Mouse (Mus musculus): ENCODE data around the gene Mxi1. TPM values are rescaled to one million over a fixed set of nuclear protein-coding genes. Genes with fewer than 3 reads are reported as not detected.

Gene Mxi1
- total RNA-seq, 1 experiment = 20.1 TPM

DNA sequence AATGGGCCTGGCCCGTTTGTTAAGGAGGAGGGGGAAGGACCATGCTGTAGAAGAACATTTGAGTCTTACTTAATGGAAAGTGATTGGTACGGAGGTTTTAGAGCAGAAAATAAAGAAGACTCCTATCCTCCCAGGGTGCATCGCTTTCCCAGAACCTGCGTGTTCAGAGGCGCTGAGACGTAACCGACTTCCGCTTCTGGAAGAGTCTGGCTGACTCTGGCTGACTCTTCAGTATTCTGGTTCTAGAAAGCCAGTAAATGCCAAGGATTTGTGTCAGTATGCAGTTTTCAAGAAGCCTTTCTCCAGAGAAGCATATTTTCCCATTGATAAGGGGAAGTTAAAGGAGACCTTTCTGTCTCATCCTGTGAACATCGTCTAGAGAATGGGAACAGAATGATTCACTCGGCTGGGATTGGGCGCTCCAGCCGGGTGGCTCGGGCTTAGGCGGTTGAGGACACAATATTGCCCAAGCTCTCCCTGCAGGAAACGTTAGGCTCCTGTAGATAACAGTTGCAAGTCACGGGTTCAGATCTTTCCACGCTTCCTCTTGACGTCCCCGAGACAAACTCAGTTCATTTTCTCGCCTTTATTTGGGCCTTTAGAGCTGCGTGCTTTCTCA is 21.7 kb downstream of the Mxi1 start:
- H3K9ac ChIP-seq (ENCODE audit: insufficient read depth, low read depth, low read length, poor library complexity, severe bottlenecking) = no peak overlapping the region
- H3K9me3 ChIP-seq (ENCODE audit: control insufficient read depth, insufficient read depth, low read depth, low read length) = no peaks in the 10 kb centered on the region
- no peak for DNase-seq (ENCODE audit: low read depth, low spot score)
- peaks cover 10% of the 10 kb centered on the region; the same call in 1 of the 2 replicates for H3K36me3 ChIP-seq (ENCODE audit: control insufficient read depth, insufficient read depth, low read length, poor library complexity, severe bottlenecking)
- in situ Hi-C loops (cut with MboI; ENCODE audit: low sequenced_read_pairs in 2 of 2, unreplicated experiment in 2 of 2) = no loop called here
- no peak overlapping the region for H3K27ac ChIP-seq (ENCODE audit: insufficient read depth, low read depth, low read length, poor library complexity, severe bottlenecking)
- no peak for TF ChIP-seq HCFC1 (IDR thresholded peaks at IDR 0.05; ENCODE audit: borderline replicate concordance, insufficient read depth, low read length)
- TF ChIP-seq MAFK (IDR thresholded peaks at IDR 0.05; ENCODE audit: insufficient read depth, low read depth, low read length) = no peak
- TF ChIP-seq CHD2 (IDR thresholded peaks at IDR 0.05; ENCODE audit: low read depth, low read length) = no peak
- no peak for TF ChIP-seq ZC3H11A (IDR thresholded peaks at IDR 0.05; ENCODE audit: borderline replicate concordance, low read depth, low read length)
- TF ChIP-seq ZNF384 (IDR thresholded peaks at IDR 0.05; ENCODE audit: low read depth, low read length) = no peak
- H3K4me1 ChIP-seq (ENCODE audit: control insufficient read depth in 2 of 2, insufficient read depth in 2 of 2, low read length in 2 of 2, poor library complexity in 1 of 2) = peaks cover 3 to 4% of the 10 kb centered on the region in 2 experiments; a peak in 3 of 4 replicates
- no peak overlapping the region for H3K4me3 ChIP-seq (ENCODE audit: insufficient read depth in 1 of 2, low read depth in 1 of 2, low read length in 2 of 2, poor library complexity in 1 of 2, severe bottlenecking in 1 of 2)

GRCm38 (mm10) chr19:53333730-53334129 is 23.4 kb downstream of the Mxi1 start:
- H3K9ac ChIP-seq (ENCODE audit: insufficient read depth, low read depth, low read length, poor library complexity, severe bottlenecking) = no peak overlapping the region
- peaks cover 2 to 3% of the 10 kb centered on the region in 2 experiments; a peak in 3 of 4 replicates for H3K4me1 ChIP-seq (ENCODE audit: control insufficient read depth in 2 of 2, insufficient read depth in 2 of 2, low read length in 2 of 2, poor library complexity in 1 of 2)
- TF ChIP-seq CHD2 (IDR thresholded peaks at IDR 0.05; ENCODE audit: low read depth, low read length) = no peak
- no peak for TF ChIP-seq MAFK (IDR thresholded peaks at IDR 0.05; ENCODE audit: insufficient read depth, low read depth, low read length)
- no peak for TF ChIP-seq ZC3H11A (IDR thresholded peaks at IDR 0.05; ENCODE audit: borderline replicate concordance, low read depth, low read length)
- no peak for TF ChIP-seq ZNF384 (IDR thresholded peaks at IDR 0.05; ENCODE audit: low read depth, low read length)
- no peak for TF ChIP-seq HCFC1 (IDR thresholded peaks at IDR 0.05; ENCODE audit: borderline replicate concordance, insufficient read depth, low read length)
- no peak overlapping the region for H3K4me3 ChIP-seq (ENCODE audit: insufficient read depth in 1 of 2, low read depth in 1 of 2, low read length in 2 of 2, poor library complexity in 1 of 2, severe bottlenecking in 1 of 2)
- in situ Hi-C loops (cut with MboI; ENCODE audit: low sequenced_read_pairs in 2 of 2, unreplicated experiment in 2 of 2) = no loop called here
- no peak for DNase-seq (ENCODE audit: low read depth, low spot score)
- H3K36me3 ChIP-seq (ENCODE audit: control insufficient read depth, insufficient read depth, low read length, poor library complexity, severe bottlenecking) = peaks cover 10% of the 10 kb centered on the region; the same call in 1 of the 2 replicates
- no peak overlapping the region for H3K27ac ChIP-seq (ENCODE audit: insufficient read depth, low read depth, low read length, poor library complexity, severe bottlenecking)
- H3K9me3 ChIP-seq (ENCODE audit: control insufficient read depth, insufficient read depth, low read depth, low read length) = no peaks in the 10 kb centered on the region

- in situ Hi-C loops (cut with MboI; ENCODE audit: low sequenced_read_pairs in 2 of 2, unreplicated experiment in 2 of 2) = no loop called here
- H3K4me3 ChIP-seq (ENCODE audit: insufficient read depth in 1 of 2, low read depth in 1 of 2, low read length in 2 of 2, poor library complexity in 1 of 2, severe bottlenecking in 1 of 2) = no peak overlapping the region
- peaks cover 2 to 3% of the 10 kb centered on the region in 2 experiments; a peak in 3 of 4 replicates for H3K4me1 ChIP-seq (ENCODE audit: control insufficient read depth in 2 of 2, insufficient read depth in 2 of 2, low read length in 2 of 2, poor library complexity in 1 of 2)
- peaks cover 10% of the 10 kb centered on the region; the same call in 1 of the 2 replicates for H3K36me3 ChIP-seq (ENCODE audit: control insufficient read depth, insufficient read depth, low read length, poor library complexity, severe bottlenecking)
- no peak overlapping the region for H3K27ac ChIP-seq (ENCODE audit: insufficient read depth, low read depth, low read length, poor library complexity, severe bottlenecking)
- DNase-seq (ENCODE audit: low read depth, low spot score) = no peak
- no peaks in the 10 kb centered on the region for H3K9me3 ChIP-seq (ENCODE audit: control insufficient read depth, insufficient read depth, low read depth, low read length)
- no peak overlapping the region for H3K9ac ChIP-seq (ENCODE audit: insufficient read depth, low read depth, low read length, poor library complexity, severe bottlenecking)
- TF ChIP-seq HCFC1 (IDR thresholded peaks at IDR 0.05; ENCODE audit: borderline replicate concordance, insufficient read depth, low read length) = no peak
- TF ChIP-seq CHD2 (IDR thresholded peaks at IDR 0.05; ENCODE audit: low read depth, low read length) = no peak
- no peak for TF ChIP-seq ZC3H11A (IDR thresholded peaks at IDR 0.05; ENCODE audit: borderline replicate concordance, low read depth, low read length)
- TF ChIP-seq ZNF384 (IDR thresholded peaks at IDR 0.05; ENCODE audit: low read depth, low read length) = no peak
- no peak for TF ChIP-seq MAFK (IDR thresholded peaks at IDR 0.05; ENCODE audit: insufficient read depth, low read depth, low read length)
Measured at GRCm38 (mm10) chr19:53335241-53335640, 24.9 kb downstream of the Mxi1 start.

GRCm38 (mm10) chr19:53340423-53340822 is 30.1 kb downstream of the Mxi1 start:
- DNase-seq (ENCODE audit: low read depth, low spot score) = no peak
- H3K4me3 ChIP-seq (ENCODE audit: insufficient read depth in 1 of 2, low read depth in 1 of 2, low read length in 2 of 2, poor library complexity in 1 of 2, severe bottlenecking in 1 of 2) = no peak overlapping the region
- in situ Hi-C loops (cut with MboI; ENCODE audit: low sequenced_read_pairs in 2 of 2, unreplicated experiment in 2 of 2) = no loop called here
- no peak overlapping the region for H3K27ac ChIP-seq (ENCODE audit: insufficient read depth, low read depth, low read length, poor library complexity, severe bottlenecking)
- no peaks in the 10 kb centered on the region for H3K9me3 ChIP-seq (ENCODE audit: control insufficient read depth, insufficient read depth, low read depth, low read length)
- H3K4me1 ChIP-seq (ENCODE audit: control insufficient read depth in 2 of 2, insufficient read depth in 2 of 2, low read length in 2 of 2, poor library complexity in 1 of 2) = no peaks in the 10 kb centered on the region
- peaks cover under 1% of the 10 kb centered on the region; the same call in 1 of the 2 replicates for H3K36me3 ChIP-seq (ENCODE audit: control insufficient read depth, insufficient read depth, low read length, poor library complexity, severe bottlenecking)
- H3K9ac ChIP-seq (ENCODE audit: insufficient read depth, low read depth, low read length, poor library complexity, severe bottlenecking) = no peak overlapping the region
- TF ChIP-seq ZNF384 (IDR thresholded peaks at IDR 0.05; ENCODE audit: low read depth, low read length) (no peak), HCFC1 (IDR thresholded peaks at IDR 0.05; ENCODE audit: borderline replicate concordance, insufficient read depth, low read length) (no peak), MAFK (IDR thresholded peaks at IDR 0.05; ENCODE audit: insufficient read depth, low read depth, low read length) (no peak), CHD2 (IDR thresholded peaks at IDR 0.05; ENCODE audit: low read depth, low read length) (no peak), ZC3H11A (IDR thresholded peaks at IDR 0.05; ENCODE audit: borderline replicate concordance, low read depth, low read length) (no peak)

Data from ES-E14 (cell line).